Mouse (Mus musculus): Measurements from ENCODE around the gene Decr2. TPM values are rescaled to one million over a fixed set of nuclear protein-coding genes. Genes with fewer than 3 reads are reported as not detected.
"Not testable (repeated sequence)": the region's sequence is repeated elsewhere in the genome, so short reads cannot be mapped to it uniquely, and the experiment has no call there.

Decr2 gene
- total RNA-seq, 2 experiments from 2014 or later: 17.8 to 27.2 TPM

DNA sequence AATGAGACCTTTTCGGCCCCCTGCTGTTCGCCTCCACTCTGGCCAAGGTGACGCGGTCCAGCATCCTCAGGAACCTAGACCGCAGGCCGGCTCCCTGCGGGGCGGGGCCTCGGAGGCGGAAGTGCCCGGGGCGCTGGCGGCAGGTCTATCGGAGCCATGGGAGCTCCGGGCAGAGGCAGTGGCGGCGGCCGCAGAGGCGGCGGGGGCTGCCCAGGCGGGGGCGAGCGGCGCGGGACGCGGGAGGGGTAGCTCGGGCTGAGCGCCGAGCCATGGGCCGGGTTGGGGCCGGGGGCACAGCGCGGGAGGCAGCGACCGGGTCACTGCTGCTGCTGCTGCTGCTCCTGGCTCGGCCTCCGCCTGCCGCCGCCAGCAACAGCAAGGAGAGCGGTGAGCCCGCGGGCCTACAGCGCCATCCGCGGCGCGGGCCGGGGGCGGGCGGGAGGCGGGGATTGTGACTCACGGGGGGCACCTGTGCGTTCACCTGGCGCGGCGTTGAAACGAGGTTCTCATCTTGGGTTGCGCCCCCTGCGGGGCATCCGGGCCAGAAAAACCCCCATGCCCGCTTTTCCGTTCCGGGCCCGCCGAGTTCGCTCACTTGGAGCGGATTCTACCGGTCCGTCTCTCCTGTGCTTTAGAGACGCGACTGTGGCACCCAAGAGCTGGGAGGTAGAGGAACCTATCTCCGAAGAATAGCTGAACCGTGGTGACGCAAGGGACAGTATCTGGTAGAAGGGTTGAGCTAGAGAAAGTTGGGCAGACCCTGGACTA lies 23.2 kb upstream of the Decr2 start, which contains the start of gene Tmem8:
Gene Tmem8, plus strand, starts transcription at position 119 of the 768 bp plus-strand sequence.
- peak; percentile 84 to 90 for DNase-seq

DNA sequence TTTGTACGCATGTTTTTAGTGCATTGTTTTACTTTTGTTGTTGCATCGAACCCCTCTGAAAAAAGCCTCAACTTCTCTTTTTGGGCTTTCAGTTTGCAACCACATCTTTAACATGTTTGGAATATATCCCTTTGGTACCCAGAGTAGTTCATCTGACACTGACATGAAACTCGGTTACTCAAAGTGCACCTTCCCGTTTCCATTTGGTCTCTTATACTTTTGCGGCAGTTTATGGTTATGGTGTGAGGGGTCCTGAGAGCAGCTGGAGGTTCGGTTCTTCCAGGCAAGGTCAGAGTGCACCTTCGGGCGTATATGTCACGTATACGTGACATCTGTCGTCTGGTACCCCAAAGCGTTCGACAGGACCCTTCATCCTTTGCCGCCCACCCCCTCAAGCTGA lies 22.6 kb upstream of the Decr2 start:
- no peak for DNase-seq

DNA sequence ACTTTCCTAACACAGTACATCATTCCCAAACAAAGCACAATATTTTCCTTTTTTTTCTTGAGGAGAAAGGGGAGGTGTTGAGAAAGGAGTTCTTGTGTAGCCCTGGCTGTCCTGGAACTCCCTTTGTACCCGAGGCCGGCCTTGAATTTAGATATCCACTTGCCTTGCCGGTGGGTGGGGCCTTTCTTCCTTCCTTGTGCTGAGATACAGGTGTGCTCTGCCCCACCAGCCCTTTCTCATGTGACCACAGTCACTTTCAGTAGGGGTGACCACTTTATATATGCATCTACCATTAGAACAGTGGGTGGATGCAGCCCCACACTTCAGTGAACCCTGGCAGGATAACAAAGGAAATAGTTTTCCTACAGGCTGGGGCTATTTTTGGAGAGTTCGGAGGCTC lies 21.6 kb upstream of the Decr2 start:
- DNase-seq: no peak

DNA sequence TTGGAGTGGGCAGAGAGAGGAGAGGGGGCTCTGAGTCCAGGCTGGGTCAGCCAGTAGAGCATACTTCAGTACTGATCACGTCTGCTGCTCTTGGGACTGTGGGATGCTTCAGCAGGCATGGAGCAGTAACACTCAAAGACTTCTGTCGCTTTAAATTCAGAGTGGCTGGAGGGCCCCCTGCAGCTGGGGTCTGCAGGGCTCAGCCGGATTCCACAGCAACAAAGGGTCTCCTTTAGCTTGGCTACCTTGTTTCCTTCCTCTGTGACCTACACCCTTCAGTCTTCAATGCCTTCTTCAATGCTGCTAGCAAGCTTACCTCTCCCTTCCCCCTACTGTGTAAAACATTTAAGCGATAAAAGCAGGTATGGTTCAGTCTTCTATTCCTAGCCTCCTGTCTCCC lies 20.9 kb upstream of the Decr2 start:
- no peak for DNase-seq

DNA sequence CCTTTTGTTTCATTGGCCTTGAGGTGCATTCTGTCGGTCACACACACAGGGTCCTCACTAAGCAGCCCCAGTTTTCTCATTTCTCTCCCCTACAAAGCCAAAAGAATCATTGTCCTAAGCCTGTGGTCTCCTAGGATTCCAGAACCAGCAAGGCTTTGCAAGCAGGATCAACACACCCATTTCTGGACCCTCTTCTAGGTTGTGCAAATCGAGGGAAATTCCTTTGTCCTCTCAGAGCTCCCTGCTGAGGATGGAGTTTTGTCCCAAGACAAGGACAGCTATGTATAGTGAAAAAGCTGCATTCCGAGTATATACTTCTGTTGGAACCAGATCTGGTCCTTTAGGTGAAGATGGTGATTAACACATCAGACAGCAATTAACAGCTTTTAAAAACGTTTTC lies 20.0 kb upstream of the Decr2 start:
- DNase-seq: no peak

DNA sequence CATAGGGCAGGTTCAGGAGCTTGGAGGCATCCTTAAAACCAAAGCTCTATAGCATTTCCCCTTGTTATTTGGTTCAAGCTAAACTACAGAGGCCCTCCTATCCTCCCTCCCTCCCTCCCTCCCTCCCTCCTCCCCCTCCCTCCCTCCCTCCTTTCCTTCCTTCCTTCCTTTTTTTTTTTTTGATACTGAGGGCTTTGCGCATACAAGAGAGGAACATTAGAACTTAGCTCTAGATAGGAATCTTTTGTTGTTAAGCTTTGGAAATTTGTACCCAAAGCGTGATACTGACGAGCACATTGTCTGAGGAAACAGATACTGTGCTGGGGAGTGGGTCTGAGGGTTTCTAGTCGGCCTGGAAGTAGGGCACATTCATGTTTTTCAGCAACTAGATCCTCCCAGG lies 15.5 kb upstream of the Decr2 start:
- DNase-seq: no peak

DNA sequence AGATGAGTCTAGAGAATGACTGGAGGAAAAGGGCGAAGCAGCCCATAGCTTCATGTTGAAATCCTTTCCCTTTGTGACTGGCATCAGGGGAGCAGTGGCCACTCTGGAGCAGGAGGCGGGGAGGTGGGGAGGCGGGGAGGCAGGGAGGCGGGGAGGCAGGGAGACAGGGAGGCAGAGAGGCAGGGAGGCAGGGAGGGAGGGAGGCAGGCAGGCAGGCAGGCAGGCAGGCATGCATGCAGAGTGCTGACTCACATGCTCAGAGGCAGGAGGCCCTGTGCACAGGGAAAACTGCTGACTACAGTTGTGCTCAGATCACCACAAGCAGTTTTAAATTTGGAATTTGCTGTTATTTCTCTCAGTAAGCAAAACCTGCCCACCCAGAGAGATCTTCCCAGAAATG lies 11.3 kb upstream of the Decr2 start:
- peak; percentile 31 to 42 for DNase-seq

DNA sequence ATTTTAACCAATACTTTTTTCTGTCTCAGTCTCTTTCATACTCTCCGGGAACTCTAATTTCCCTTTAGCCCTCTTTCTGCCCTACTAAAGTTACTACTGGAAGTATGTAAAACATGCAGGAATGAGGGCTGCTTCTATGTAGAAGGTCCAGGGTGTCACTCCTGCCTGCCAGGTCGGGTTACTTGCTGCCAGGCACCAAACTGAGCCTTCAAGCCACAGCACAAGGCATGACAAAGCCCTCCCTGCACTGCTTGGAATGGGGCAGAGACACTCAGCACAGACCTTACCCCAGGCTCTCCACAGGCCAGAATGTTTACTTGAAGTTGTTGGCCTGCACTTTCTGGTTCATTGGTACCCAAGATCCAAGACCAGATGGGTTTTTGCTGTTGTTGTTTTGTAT lies 10.0 kb upstream of the Decr2 start:
- DNase-seq: no peak

DNA sequence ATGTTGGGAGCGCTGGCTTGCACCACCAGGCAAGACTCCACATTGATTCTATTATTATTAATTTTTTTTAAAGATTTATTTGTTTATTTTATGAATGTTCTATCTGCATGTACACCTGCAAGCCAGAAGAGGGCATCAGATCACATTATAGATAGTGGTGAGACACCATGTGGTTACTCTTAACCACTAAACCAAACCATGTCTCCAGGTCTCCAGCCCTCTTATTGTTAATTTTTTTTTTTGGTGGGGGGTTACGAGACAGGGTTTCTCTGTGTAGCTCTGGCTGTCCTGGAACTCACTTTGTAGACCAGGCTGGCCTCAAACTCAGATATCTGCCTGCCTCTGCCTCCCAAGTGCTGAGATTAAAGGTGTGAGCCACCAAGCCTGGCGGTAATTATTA lies 9.2 kb upstream of the Decr2 start:
- not testable (repeated sequence) for DNase-seq

DNA sequence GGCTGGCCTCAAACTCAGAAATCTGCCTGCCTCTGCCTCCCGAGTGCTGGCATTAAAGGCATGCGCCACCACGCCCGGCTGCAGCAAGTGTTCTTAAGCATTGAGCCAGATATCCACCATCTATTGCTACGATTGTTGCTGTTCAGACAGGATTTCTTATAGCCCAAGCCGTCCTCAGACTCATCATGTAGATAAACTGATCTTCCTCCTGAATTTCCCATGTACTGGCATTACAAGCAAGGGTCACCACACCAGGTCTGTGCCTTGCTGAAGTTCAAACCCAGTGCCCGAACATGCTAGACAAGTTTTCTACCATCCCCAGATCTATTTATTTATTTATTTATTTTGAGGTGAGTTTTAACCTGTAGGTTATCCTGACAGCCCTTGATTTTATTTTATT lies 8.3 kb upstream of the Decr2 start:
- no peak for DNase-seq

DNA sequence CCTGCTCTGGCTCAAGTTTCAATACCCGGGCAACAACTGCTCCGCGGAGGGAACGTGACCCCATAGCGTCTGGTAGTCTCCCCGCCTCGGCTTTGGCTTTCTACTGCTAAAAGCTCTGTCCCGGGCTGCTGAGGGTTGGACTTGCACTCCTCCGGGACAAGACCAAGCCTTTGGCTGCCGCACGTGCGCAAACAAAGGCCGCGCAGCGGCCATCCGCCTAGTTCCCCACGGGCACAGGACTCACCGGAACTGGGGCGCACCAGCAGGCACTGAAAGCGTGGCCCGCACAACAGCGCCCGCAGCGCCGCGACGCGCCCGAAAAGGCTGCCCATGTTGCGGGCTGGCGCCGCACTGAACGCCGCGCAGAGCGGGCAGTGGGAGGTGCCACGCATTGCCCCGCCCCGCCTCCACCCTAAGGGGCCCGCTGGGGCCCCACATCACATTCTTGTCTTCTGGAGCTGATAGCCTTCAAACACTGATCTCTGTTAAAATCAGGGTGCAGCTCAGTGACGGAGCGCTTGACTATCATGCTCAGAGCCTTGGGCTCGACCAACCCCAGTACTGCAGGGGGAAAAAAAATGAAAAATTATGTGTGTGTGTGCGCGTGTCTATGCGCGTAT lies 5.1 kb upstream of the Decr2 start, which contains the start of gene Nme4:
Gene Nme4, minus strand, starts transcription at position 482 of the 620 bp plus-strand sequence.
- peak; percentile 66 to 77 for DNase-seq

DNA sequence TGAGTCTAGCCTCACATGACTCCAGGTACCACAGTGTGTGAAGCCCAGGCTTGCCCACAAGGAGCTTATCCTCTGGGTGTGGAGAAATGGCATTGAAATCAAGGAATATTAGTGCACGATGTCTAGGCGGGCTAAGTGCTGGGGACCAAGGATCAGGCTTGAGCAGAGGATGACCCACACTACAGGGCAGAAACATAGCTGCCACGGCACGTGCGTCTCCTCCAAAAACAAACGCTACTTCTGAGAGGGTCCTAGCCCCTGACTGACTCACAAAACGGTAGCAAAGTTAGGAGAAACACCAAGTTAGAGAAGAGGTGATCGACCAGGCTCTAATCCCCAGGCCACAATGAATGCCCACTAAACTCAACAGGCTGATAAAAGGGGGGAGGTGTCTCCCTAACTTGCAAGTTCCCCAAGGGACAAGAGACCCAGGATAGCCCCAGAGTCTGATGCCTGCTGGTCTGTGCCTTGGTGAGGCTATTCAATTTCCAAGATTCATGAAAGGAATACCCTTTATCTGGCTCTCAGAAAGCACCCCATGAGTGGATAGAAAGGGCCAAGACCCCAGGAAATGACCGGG lies 4.5 kb upstream of the Decr2 start:
- DNase-seq: no peak

DNA sequence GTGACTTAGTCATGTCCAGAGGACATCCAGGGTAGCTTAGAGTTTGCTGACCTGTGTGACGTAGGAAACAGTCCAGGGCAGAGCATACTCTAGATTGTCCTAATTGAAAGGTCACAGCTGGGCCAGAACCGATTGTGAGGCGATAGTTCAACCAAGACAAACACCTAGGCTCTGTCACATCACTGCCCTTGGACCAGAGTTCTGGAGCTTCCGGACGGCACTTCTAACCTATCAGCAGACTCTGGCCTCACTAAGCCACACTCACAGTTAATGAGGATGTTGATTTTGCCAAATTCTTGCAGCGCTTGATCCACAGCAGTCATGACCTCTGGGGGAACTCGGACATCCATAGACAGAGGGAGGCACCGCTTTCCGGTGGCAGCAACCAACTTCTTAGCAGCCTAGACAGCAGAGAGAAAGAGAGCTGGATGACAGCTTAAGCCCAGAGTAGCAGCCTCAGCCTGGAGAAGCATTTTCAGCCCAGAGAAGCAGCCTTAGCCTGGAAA lies 3.0 kb downstream of the Decr2 start:
- no peak for DNase-seq

DNA sequence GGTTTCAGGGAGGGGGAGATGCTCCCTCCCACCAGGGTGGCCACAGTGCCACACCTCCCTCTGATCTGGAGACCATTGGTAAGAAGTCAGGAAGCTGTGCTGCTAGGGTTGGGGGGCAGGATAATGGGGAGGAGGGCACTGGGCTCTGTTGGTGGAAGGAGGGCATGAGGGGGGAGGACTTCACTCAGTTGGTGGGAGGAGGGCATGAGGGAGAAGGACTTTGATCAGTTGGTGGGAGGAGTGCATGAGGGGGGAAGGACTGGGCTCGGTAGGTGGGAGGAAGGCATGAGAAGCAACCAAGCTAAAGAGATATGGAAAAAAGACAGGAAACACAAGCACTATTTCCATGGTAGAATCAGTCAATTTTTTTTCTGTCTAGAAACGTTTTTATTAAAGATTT lies 9.3 kb downstream of the Decr2 start:
- no peak for DNase-seq

DNA sequence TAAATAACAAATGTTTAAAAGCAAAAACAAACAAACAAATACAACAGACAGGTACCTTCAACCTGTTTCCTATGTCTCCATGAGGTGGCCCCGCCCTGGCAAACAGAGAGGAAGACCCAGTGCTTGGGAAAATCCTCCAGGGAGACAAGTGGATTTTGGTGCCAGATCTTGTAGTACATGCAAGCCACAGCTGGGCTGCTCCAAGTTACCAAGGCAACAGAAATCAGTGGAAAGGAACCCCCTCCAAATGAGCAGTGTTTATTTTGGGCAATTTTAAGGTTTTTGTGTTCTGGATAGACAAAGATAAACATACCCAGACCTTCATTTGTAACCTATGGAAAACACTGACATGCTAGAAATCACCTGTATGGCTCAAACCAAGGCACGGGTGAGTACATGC lies 11.3 kb downstream of the Decr2 start:
- no peak for DNase-seq

DNA sequence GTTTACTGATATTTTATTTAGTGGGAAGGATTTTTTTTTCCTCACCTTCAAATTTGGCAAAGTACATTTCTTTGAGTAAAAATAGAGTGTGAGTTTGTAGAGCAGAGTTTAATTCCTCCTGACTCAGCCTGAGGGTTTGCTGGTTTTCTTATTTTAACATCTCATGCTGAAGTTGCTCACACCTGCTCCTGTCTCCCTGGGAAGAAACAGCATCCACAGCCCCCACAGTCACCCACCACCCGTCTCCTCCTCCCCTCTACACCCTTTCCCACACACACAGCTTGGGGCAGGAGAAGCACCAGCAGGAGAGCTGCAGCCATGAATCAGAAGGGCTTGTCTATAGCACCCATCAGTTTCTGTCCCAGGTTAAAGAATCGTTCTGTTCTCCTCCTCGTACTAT lies 14.9 kb downstream of the Decr2 start:
- DNase-seq: no peak

DNA sequence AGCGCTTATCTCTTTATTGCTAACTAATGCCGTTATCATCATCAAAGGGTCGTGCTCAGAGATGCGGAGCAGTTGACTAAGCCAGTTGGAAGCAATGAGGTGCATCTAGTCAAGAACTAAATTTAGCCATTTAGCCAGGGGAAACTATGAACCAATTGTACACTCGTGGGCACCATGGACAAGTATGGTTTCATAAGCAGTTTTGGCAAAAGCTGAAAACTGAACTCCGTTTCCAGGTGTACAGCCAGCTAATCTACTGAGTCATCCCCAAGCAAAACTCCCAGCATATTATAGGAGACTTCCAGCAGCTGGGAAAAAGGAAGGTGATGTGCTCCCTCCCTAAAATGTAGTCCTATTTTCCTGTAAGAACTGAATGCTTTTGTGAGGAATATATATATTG lies 20.0 kb downstream of the Decr2 start:
- no peak for DNase-seq

DNA sequence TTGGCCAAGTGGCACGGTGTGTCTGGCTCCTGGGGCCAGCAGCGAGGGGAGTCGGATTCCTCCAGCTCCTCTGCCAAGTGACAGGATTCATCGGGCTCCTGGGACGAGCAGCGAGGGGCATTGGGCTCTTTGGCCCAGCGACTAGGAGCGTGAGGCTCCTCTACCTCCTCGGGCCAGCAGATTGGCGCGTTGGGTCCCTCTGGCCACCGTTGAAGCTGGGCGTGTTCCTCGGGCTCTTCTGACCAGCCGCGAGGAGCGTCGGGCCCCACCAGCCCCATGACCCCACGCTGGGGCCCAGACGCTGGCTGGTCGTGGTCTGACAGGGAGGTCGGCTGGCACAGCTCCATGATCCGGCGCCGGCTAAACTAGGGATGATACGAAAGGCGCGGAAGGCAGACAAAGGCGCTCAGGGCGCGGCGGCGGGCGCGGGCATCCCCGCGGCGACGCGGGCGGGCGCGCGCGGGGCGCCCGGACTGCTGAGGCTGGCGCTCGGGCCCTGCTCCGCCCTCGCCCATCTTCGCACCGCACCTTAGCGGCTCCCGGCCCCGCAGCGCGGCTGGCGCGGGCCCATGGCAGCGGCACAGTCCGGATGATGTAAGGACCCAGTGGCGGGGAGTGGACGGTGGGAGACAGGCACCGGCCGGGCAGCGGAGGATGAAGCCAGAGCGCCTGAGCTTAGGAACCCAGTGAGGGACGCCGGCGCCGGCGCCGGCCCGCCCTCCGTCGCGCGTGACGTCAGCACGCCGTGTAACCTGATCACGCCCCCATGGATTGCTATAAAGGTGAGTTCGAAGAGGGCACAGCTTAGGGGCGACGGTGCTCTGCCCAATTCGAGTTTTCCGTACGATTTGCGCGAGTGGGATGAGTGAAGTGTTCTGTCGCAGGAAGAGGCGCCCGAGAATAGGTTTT lies 21.1 kb downstream of the Decr2 start, which contains the start of gene Rab11fip3:
Gene Rab11fip3, minus strand, starts transcription at position 725 of the 909 bp plus-strand sequence.
- DNase-seq: peak; percentile 87 to 90

DNA sequence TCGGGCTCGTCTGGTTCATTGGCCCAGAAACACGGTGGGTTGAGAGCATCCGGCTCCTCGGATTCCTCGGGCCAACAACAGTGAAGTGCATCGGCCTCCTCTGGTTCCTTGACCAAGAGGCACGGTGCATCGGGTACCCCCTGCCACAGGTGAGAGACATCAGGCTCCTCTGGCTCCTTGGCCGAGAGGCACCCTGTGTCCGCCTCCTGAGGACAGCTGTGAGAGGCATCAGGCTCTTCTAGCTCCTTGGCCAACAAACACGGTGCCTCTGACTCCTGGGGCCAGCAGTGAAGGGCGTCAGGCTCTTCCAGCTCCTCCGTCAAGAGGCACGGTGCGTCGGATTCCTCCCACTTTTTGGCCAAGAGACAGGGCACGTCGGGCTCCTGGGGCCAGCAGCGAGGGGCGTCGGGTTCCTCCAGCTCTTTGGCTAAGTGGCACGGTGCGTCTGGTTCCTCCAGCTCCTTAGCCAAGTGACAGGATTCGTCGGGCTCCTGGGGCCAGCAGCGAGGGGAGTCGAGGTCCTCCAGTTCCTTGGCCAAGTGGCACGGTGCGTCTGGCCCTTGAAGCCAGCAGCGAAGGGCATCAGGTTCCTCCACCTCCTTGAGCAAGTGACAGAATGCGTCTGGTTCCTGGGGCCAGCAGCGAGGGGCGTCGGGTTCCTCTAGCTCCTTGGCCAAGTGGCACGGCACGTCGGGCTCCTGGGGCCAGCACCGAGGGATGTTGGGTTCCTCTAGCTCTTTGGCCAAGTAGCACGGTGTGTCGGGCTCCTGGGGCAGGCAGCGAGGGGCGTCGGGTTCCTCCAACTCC lies 21.9 kb downstream of the Decr2 start:
- peak; percentile 3 to 9 for DNase-seq

DNA sequence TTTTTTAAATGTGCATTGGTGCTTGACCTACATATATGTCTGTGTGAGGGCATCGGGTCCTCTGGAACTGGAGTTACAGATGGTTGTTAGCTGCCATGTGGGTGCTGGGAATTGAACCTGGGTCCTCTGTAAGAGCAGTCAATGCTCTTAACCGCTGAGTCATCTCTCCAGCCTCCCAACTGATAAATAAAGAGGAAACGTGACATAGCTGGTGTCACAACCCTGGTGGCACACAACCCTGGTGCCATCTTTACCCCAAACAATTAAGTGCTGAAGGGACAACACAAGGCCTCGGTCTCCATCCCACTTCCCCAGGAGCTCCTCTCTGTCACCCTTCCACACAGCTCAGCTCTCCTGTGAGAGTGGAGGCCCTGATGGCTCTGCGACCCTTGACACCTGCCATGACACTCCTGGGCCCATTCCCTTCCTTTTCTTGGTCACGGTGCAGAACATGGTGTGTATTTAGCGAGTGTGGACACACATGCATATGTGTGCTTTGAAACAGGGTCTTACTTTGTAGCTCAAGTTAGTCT lies 23.6 kb downstream of the Decr2 start:
- DNase-seq: no peak

DNA sequence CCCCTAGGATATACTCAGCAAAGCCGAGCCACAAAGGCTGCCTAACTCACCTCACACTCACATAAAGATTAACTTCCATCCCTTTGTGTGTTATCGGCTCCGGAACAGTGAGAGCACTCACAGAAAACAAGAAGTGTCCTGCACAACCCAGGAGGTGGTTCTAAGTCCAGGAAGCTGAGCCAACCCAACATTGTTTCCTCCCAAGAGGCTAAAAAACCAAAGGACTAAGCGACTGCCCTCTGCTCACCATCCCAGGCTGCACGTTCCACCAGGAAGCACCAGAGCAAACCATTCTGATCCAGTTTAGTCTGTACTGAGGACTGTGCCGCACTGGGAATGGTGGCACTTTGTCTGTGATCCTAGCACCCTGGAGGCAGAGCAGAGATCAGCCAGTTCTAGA lies 25.2 kb downstream of the Decr2 start:
- DNase-seq: no peak

All from adrenal gland, postnatal 36 days (tissue).